Mouse (Mus musculus): ENCODE measurements around the gene Ints3.

Ints3 gene

GRCm38 (mm10) chr3:90445417-90446200, 12.2 kb upstream of the Ints3 start:
- DNase-seq (ENCODE audit: low spot score in 2 of 2), result no peak

- DNase-seq (ENCODE audit: low spot score in 2 of 2), result no peak
Observed at GRCm38 (mm10) chr3:90443977-90444376, 10.6 kb upstream of the Ints3 start.

- DNase-seq (ENCODE audit: low spot score in 2 of 2), result no peak
Observed at GRCm38 (mm10) chr3:90440756-90441155, 7.3 kb upstream of the Ints3 start.

GRCm38 (mm10) chr3:90437131-90437530, 3.7 kb upstream of the Ints3 start:
- DNase-seq (ENCODE audit: low spot score in 2 of 2), result no peak

GRCm38 (mm10) chr3:90434073-90434730, 780 bp upstream of the Ints3 start:
- DNase-seq (ENCODE audit: low spot score in 2 of 2), result no peak

GRCm38 (mm10) chr3:90432811-90433219, 607 bp downstream of the Ints3 start:
- peak in 1 of 2 experiments; percentile 49 for DNase-seq (ENCODE audit: low spot score in 2 of 2)

GRCm38 (mm10) chr3:90432348-90432747, 1.1 kb downstream of the Ints3 start:
- no peak for DNase-seq (ENCODE audit: low spot score in 2 of 2)

- no peak for DNase-seq (ENCODE audit: low spot score in 2 of 2)
Observed at GRCm38 (mm10) chr3:90429576-90429975, 3.8 kb downstream of the Ints3 start.

GRCm38 (mm10) chr3:90428186-90428585, 5.2 kb downstream of the Ints3 start:
- no peak for DNase-seq (ENCODE audit: low spot score in 2 of 2)

- no peak for DNase-seq (ENCODE audit: low spot score in 2 of 2)
Observed at GRCm38 (mm10) chr3:90427574-90427973, 5.8 kb downstream of the Ints3 start.

GRCm38 (mm10) chr3:90425499-90425898, 7.9 kb downstream of the Ints3 start:
- no peak for DNase-seq (ENCODE audit: low spot score in 2 of 2)

GRCm38 (mm10) chr3:90423549-90423948, 9.9 kb downstream of the Ints3 start:
- DNase-seq (ENCODE audit: low spot score in 2 of 2), result no peak

- no peak for DNase-seq (ENCODE audit: low spot score in 2 of 2)
Observed at GRCm38 (mm10) chr3:90420696-90421095, 12.7 kb downstream of the Ints3 start.

GRCm38 (mm10) chr3:90413011-90413396, 20.4 kb downstream of the Ints3 start:
- DNase-seq (ENCODE audit: low spot score in 2 of 2), result no peak

- peak; percentile 15 to 67 for DNase-seq (ENCODE audit: low spot score in 2 of 2)
Observed at GRCm38 (mm10) chr3:90412312-90413010, 21.0 kb downstream of the Ints3 start.

- no peak for DNase-seq (ENCODE audit: low spot score in 2 of 2)
Observed at GRCm38 (mm10) chr3:90408721-90409120, 24.7 kb downstream of the Ints3 start.

- no peak for DNase-seq (ENCODE audit: low spot score in 2 of 2)
Observed at GRCm38 (mm10) chr3:90406414-90406813, 27.0 kb downstream of the Ints3 start.

GRCm38 (mm10) chr3:90404609-90405008, 28.8 kb downstream of the Ints3 start:
- DNase-seq (ENCODE audit: low spot score in 2 of 2), result no peak

- DNase-seq (ENCODE audit: low spot score in 2 of 2), result no peak
Observed at GRCm38 (mm10) chr3:90404121-90404520, 29.3 kb downstream of the Ints3 start.

- DNase-seq (ENCODE audit: low spot score in 2 of 2), result no peak
Observed at GRCm38 (mm10) chr3:90400993-90401392, 32.4 kb downstream of the Ints3 start.

GRCm38 (mm10) chr3:90395629-90396028, 37.8 kb downstream of the Ints3 start:
- no peak for DNase-seq (ENCODE audit: low spot score in 2 of 2)

GRCm38 (mm10) chr3:90392661-90393060, 40.8 kb downstream of the Ints3 start:
- DNase-seq (ENCODE audit: low spot score in 2 of 2), result no peak

- DNase-seq (ENCODE audit: low spot score in 2 of 2), result no peak
Observed at GRCm38 (mm10) chr3:90391941-90392340, 41.5 kb downstream of the Ints3 start.

All from thymus, postnatal 10 days (tissue).